Mouse (Mus musculus) kidney, adult 2 months (tissue): ENCODE measurements around the gene D1Pas1.

Source experiments
- CTCF ChIP-seq: fragments of 200-500 bp; conservative IDR thresholded peaks from 2 replicates; pipeline ENCODE4 v1.5.1; 2011; ENCODE audit warnings: low read depth, mild to moderate bottlenecking, control low read depth, low read length, moderate library complexity, mixed read lengths; ENCODE audit not compliant: insufficient read depth, insufficient read length
- POLR2A ChIP-seq: fragments of 200-500 bp; IDR thresholded peaks from one replicate; pipeline ENCODE4 v1.6.1; 2011; ENCODE audit warnings: low read depth, low read length, control low read depth

DNA sequence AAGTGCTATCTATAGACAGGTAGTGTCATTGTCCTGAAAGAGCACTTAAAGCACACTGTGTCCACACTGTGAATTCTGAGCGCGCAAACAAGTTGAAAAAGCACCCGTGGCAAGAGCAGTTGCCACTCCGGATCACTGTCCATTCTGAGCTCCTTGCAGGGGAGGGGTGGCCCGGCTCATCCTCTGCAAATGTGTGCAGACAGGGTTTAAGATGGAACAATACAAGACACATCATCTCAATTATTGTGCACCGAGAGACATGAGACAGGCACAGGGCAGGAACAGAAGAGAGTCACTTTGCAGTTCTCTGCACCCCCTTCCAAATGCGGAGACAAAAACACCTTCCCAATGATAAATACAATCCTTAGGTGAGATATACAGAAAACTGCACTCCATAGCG is 19.3 kb downstream of the D1Pas1 start:
- TF ChIP-seq CTCF (no peak), POLR2A (no peak)
